Mouse (Mus musculus): ENCODE data around the gene Bmp5.

Bmp5 gene

DNA sequence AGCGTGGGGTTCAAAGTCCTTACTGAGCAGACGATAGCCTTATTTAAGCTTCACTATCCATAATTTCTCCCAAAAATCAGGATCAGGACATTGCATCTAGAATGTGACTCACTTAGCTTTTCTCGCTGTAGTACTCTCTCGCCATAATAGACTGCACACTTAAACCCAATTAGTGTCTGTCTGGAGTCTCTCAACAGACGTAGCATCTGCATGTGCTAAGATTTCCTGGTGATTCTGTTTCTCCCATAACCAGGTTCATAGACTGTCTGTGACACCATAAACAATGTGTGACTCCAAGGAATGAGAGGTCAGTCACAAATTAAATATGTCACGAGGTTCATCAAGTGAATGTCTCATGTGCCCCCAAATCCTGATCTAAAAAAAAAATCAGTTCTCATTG is 65.7 kb downstream of the Bmp5 start:
- DNase-seq (ENCODE audit: low read depth) = no peak

DNA sequence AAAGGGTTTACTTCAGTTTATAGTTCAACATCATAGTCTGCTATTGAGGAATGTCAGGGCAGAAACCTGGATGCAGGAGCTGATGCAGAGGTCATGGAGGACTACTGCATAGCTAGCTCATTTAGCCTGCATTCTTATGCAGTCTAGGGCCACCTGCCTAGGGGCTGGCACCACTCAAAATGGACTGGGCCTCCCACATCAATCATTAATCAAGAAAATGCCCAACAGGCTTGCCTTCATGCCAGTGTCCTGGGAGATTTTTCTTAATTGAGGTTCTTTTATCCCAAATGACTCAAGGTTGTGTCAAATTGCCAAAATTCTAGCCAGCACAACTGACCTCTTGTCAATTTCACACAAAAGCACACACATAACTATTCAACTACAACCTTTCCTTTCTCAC is 70.8 kb downstream of the Bmp5 start:
- DNase-seq (ENCODE audit: low read depth) = no peak

DNA sequence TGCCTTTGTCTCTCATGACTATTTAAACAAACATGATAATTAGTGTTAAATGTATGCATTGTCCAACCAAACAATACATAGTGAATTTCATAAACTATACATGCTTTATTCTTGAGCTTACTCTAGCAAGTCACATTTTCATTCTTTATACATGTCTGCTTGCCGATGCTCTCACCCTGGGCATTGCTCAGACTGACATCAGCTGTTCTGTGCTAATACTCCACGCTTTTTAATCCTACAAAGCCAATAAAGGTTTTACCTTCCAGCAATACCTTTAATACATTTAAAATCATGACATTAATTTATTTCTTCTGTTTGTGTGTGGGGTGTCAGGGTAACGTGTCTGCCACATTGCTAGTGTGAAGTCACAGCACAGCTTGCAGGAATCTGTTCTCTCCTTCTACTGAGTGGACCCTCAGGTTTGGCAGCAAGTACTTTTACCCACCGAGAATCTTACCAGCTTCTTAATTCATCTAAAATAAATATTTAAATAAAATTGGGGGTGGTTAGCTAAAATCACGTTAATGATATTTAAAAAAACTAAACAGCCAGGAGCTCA is 75.6 kb downstream of the Bmp5 start:
- no peak for DNase-seq (ENCODE audit: low read depth)

DNA sequence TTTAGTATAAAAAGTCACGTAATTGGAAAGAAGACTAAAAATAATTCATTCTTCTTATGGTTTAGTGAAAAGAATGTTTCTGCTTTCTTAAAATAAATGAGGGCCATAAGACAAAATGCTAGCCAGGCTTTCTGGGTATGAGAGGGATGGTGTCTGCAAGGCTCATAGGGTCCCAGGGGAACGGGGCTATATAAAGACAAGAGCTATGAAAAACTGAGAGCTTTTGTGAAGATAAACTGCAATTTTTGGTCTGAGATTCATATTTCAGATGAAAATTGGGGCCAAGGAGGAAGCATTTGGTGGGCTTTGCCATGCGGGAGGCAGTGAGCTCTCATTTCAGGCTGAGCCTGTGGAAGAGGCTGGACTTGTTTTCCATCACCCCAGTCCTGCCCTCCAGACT is 83.0 kb downstream of the Bmp5 start:
- no peak for DNase-seq (ENCODE audit: low read depth)

DNA sequence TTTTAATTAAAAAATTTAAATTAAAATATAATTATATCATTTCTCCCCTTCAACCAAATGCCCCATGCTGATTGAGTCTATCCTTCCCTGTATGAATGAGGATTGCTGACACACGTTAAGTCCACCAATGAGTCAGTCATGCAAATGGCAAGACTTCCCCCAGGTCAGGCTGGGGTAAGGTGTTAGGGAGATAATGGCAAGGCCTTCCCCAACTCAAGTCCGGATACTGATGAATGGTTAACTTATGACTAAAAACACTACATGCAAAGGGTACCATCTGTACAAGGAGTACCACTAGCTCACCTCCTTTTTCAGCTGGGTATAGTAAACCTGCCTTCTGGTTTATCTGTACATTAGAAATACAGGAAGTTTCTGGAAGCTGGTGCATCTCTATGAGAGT is 83.8 kb downstream of the Bmp5 start:
- DNase-seq (ENCODE audit: low read depth) = no peak

DNA sequence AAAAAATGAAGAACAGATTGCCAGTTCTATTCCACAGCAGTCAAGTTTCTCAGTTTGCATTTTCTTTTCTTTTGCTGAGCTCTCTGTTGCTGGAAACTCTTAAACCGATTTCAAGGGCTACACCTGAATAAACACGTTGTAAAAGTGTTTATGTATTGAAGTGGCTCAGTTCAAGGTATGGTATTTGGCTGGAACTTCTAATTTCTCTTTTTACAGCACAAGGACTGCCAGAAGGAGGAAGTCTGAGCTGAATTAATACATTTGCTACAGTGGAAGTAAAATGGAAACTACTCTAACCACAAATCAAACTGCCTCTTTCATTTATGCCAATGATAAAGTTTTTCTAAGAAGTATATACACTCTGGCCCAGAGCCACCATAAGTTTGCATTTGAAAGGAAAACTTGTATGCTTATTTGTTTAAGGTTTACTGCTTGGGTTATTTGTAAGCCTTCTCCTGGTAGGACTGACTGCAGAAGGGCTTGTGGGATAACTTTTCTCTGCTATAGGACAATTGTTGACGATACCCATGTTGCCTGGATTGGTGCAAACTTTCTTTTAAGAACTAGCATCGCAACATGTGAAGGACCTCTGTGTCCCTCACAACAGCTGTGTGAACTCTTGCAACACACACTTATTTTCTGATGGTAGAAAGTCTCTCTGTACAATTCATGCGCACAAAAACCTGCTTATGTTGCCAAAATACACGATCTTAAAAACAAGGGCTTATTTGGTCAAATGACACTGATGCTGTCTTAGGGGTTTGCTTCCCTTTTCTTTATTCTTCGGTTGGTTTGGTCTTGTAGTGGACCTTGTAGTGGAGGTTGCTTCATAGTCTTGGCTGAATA is 95.4 kb downstream of the Bmp5 start:
- DNase-seq (ENCODE audit: low read depth) = no peak

DNA sequence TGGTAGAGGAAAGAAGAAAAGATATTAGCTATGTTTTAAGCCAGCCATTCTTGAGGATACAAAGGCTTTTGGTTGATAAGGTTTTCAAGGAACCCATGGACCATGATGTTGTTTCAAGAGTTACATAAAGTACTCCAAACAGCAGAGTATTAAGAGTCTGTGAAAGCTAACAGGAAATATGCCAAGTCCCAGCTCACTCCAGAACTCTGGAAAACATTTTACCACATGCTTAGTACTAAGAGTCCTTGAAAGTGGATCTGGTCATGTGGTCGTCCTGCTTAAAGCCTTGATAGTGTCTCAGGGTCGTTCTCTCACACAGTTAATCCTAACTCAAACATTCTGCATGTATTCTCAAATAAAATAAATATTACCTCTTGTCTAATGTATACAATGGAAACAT is 101.2 kb downstream of the Bmp5 start:
- no peak for DNase-seq (ENCODE audit: low read depth)

DNA sequence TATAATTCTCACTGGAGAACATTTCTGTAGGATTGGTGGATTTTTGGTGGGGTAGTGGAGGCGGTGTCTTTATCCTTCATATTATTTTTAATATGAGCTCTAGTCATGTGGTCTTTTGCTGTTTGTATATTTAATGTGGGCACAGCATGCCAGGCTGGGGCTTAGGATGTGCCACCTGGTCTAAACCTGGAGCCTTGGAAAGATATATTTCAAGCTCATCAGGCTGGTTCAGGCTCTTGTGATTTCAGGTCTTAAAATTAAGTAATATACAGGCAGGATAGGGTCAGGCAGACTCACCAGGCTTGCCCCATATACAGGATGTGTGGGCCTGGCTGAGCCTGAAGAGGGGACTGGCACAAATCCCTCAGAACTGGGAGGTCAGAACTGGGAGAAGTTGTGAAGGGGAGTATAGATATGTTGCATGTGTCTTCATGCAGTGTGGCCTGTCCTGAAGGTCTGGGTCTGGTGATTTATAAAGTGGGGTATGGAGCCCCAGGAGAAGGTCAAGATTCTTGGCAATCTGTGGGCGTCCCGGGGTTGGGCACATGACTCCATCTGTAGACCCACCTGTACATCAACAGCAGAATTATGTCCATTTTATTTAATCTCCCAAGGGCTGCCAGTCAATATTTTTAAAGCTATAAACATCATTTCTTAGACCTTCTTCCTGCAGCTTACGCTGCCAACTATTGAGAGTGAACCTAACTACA is 108.5 kb downstream of the Bmp5 start:
- no peak for DNase-seq (ENCODE audit: low read depth)

DNA sequence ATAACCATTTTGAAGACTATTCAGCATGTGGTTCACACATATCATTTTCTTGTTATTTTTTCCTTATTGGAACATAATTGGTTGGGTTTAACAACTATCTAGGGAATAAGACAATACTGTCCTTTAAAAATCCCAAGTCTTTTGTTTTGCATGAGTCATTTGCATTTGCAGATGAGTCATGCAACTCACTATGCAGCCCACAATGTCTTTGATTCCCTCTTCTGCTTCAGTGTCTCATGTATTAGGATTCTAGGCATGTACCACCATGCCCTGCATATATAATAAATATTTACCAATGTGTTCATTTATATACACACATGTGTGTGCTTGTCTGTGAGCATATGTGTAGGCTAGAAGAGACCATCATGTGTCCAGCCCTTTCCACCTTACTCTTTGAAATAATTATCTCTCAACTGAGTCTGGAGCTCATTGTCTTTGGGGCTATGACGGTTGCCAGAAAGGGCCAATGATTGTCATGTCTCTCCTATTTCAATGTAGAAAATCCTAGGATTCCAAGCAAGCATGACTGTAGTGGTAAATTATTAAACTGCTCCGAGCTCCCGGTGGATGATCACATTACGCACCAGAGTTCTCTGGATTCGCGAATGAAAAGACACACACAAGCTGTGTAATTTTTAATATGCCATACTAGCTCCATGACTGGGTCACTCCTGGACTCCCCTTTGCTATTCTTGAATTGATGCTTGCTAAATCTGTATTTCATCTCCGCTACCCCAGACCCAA is 111.8 kb downstream of the Bmp5 start:
- DNase-seq (ENCODE audit: low read depth) = no peak

DNA sequence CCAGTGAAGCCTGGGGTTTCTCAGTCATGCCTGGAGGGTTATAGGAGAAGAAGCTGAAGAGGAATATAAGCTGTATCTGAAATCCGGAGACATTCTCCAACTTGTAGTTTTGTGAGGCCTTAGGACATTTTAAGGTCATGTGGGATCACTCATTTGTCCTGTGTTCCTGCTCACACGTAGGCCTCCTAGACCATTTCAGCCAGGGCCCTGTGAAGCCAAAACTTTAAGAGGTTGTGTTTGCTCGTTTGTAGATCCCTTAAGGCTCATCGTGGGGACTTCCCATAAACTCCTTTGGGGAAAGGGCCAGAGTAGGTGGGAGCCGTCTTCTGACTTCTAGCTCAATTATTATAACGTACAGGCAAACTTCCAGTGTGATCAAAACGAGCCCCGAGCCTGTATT is 121.8 kb downstream of the Bmp5 start:
- no peak for DNase-seq (ENCODE audit: low read depth)

DNA sequence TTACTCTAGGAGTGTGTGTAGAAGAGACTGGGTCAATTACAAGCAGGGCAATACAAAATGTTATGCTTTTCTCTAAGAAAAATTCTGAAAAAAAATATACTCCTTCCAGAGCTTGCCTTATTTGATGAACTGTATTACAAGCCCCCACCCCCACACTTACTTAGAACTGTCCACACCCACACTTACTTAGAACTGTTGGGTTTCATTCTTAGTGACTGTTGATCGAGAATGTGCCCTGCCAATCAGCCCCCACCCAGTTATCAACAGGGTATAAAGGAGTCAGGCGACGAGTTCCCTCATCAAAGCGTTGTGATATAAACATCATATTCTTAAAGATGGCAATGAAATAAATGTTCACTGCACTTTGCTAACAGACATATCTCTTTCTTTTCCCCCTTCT is 122.9 kb downstream of the Bmp5 start:
- no peak for DNase-seq (ENCODE audit: low read depth)

DNA sequence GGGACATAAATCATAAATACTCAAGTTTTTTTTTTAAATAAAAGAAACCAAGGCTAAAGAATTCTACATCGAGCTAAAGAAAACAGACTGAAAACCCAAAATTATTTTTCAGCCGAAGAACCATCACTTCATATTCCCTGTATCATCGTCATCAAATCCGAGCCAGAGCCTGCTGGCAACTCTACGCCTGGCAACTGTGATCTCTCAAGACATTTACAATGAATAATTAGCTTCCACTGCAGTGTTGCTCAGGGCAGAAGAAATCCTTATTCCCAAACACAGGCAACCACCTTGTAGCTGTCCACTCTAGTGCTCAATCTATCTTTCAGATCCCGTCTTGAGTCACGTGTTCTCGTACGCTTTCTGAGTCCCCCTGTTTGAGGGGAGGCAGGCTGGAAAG is 126.1 kb downstream of the Bmp5 start:
- no peak for DNase-seq (ENCODE audit: low read depth)

DNA sequence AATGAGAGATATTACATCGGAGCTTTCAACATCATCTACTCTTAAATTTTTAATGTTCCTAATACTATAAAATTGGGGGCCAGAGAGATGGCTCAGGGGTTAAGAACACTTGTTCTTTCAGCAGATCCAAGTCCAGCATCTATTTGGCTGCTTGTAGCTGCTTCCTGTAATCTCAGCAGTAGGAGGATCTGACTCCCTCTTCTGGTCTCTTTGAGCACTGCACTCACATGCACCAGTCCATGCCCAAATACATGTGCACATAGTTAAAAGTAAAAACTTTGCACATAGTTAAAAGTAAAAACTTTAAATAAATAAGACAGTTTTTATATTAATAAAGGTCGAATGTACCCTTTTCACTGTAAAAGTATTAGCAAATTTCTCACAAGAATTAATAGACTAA is 130.3 kb downstream of the Bmp5 start:
- no peak for DNase-seq (ENCODE audit: low read depth)

DNA sequence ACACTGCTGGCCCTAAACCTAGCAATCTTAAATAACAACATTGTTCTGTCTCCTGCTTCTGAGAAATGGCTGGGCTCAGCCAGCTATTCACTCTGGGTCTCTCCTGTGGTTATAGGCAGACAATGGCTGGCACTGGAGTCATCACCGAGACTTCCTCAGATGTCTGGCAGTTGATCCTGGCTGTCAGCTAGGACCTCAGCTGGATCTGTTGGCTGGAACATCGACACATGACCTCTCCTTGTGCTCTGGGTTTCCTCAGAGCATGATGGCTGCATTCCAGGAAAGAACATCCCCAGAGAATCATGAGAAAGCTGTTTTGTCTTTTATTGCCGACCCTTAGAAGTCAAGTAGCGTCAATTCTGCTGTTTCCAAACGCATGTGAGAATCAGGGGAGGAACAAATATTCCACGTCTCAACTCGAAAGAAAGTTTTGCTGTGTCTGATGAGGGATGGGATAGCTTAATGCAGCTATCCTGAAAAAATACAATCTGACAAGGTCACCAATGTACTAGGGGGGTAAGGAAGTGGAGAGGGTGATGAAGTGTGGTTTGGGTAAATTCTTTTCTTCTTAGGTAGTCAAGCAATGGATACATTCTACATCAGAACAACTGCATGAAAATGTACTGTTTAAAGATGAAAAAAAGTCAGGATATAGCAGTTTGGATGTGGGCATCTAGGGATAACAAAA is 135.1 kb downstream of the Bmp5 start:
- no peak for DNase-seq (ENCODE audit: low read depth)

DNA sequence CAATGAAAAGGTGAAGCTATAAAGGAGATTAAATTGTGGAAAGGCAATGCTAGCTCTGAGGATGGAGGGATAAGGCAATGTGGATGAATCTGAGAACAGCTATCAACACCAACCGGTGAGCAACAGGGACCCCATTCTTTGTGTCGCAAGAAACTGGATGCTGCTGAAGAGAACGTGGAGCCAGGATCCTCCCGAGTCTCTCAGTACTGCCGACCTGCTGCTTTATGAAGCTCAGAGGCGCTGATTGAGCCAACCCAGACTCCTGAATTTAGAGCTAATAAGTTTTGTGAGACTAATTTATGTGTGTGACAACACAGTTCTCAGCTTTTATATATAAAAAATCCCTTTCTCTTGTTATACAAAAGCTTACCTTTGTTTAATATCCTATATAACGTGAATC is 136.4 kb downstream of the Bmp5 start:
- DNase-seq (ENCODE audit: low read depth) = no peak

DNA sequence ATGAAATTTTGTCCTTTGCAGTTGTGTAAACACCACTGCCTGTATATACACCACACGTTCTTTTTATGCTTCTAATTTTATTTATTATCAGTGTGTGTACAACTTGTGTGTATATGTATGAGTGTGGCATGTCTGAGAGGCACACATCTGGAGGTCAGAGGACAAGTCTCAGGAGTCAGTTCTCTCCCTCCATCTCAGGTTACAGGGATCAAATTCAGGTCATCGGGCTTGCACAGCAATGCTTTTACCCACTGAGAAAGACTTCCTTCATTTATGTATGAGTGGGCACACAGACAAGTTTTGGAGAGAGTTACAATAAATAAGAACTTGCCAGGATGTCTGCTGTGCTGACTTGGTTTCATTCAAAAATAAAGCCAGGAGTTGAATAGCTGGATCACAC is 140.9 kb downstream of the Bmp5 start:
- DNase-seq (ENCODE audit: low read depth) = no peak

DNA sequence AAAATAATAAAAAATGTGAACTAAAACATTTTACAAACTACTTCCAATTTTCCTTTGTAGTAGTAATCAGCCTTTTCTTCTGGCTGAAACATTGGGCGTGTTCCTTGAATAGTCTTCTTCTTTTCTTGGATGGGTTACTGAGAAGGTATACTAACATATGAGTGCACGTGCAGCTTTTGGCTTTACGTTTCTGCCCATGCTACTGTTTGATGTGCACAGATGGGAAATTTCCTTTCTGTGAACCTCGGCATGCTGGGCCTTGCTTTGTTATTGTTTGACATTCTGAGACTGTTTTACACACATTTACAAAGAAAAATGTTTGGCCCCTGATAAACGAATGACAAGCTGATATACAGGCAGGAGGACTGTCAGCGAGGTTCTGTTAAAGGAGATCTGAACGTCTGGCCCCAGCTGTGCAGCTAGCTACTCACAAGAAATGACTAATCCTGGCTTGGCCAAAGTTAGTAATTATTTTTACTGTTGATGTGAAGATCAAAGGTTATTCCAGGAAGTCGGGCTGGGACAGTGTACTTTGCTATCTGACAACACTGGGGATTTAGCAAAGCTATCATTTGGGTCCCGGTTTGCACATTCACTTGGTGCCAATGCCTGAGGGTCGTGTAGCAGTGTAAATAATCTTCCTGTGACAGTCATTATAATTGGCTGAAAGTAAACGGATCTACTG is 152.2 kb downstream of the Bmp5 start:
- DNase-seq (ENCODE audit: low read depth) = no peak

DNA sequence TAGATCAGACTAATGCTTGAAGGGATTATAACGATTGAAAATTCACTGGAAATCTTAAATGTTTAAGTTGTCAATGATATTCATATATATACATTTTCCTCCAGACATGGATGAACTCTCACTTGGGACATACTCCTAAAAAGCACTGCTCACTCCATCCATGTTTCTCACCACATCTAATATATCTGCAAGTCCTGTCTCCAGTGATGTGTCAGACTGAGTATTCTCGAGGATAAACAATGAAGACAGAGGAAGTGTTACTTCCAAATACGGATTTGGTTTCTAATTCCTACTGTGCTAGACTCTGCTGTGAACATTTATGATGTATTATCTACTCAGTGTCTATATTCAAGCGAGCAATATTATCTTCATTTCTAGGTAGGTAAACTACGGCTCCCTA is 152.9 kb downstream of the Bmp5 start:
- no peak for DNase-seq (ENCODE audit: low read depth)

DNA sequence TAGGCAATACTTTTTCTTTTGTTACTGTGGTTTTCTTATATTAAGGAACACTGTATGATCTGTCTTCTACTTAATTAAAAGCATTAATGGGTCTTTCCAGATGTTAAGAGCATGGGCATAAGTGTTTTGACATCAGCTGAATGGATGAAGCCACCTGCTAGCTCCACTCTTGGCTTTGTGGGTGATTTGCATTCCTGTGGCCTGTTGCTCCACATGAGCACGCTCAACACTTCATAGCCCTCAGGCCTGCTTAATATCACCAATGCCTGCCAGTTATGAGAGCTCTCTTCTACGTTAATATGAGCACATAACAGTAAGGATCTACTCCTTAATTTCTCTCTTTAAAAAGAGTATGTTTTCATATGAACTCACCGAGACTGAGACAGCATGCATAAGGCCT is 169.5 kb downstream of the Bmp5 start:
- DNase-seq (ENCODE audit: low read depth) = no peak
